Mouse (Mus musculus): ENCODE measurements at regions not wholly inside any gene's neighbourhood (a gene's known extent, or its start where the extent isn't known, plus 50 kb on each side); places are given as distances from the start of the nearest gene placed in this dataset.

DNA sequence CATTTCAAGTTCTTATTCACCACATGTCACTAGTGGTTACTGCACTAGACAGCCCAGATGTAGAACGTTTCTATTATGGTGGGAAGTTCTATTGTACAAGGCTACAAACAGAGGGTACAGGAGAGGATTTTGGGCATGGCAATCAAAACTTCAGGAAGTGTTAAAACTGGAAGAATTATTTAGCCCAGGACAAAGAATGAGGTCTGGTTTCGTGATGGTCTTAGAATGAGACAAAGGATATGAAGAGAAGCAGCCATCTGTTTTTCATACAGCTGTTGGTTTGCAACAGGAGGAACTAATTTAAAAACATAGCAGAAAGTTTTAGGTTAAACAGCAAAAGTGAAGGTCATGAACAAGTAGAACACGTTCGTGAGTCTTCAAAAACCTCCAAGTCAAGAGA is 179.2 kb upstream of the C030005K15Rik start:
- TF ChIP-seq CTCF (IDR thresholded peaks at IDR 0.05; ENCODE audit: borderline replicate concordance, insufficient read depth, low read length) (no peak), POLR2A (IDR thresholded peaks at IDR 0.05; ENCODE audit: low read depth, low read length) (no peak)

Measured in embryonic fibroblast, embryonic 13.5 days (primary cell).